Mouse (Mus musculus): Measurements from ENCODE around the gene Slc30a3.
"Not testable (repeated sequence)": the region's sequence is repeated elsewhere in the genome, so short reads cannot be mapped to it uniquely, and the experiment has no call there.

The Slc30a3 gene

GRCm38 (mm10) chr5:31048763-31049641, 59.0 kb downstream of the Slc30a3 start, which contains the start of gene Slc5a6:
Slc5a6 (minus strand) TSS chr5:31048924.
- peak; percentile 80 for DNase-seq (ENCODE audit: low read depth, low spot score)

GRCm38 (mm10) chr5:31047848-31048762, 59.9 kb downstream of the Slc30a3 start, which contains the start of gene Atraid:
Atraid (plus strand) TSS chr5:31048312.
- DNase-seq (ENCODE audit: low read depth, low spot score): peak; percentile 100

- no peak for DNase-seq (ENCODE audit: low read depth, low spot score)
Measured at GRCm38 (mm10) chr5:31047074-31047473, 61.0 kb downstream of the Slc30a3 start.

GRCm38 (mm10) chr5:31046416-31046815, 61.6 kb downstream of the Slc30a3 start:
- DNase-seq (ENCODE audit: low read depth, low spot score): no peak

- DNase-seq (ENCODE audit: low read depth, low spot score): no peak
Measured at GRCm38 (mm10) chr5:31038171-31038845, 69.7 kb downstream of the Slc30a3 start.

GRCm38 (mm10) chr5:31036556-31036955, 71.5 kb downstream of the Slc30a3 start:
- DNase-seq (ENCODE audit: low read depth, low spot score): not testable (repeated sequence)

All from CD4-positive, CD25-positive, alpha-beta regulatory T cell, adult 2 months (primary cell).